Mouse (Mus musculus) MEL (cell line): Measurements from ENCODE around the gene Agt.

ENCODE experiments used
- CTCF ChIP-seq, 3 experiments: IDR thresholded peaks in 2 of 3; conservative IDR thresholded peaks in 1 of 3; 2 replicates each; pipeline ENCODE4 v1.5.1; 2011 to 2012; ENCODE audit warnings: low read length in 3 of 3, low read depth in 2 of 3, mild to moderate bottlenecking in 2 of 3, improper control_type of control experiment in 1 of 3, inconsistent platforms in 1 of 3, mixed read lengths in 1 of 3, moderate library complexity in 1 of 3; ENCODE audit not compliant: control insufficient read depth in 1 of 3, insufficient read depth in 1 of 3, poor library complexity in 1 of 3, severe bottlenecking in 1 of 3
- SMC3 ChIP-seq: IDR thresholded peaks from 2 replicates; pipeline ENCODE4 v1.6.1; 2011; ENCODE audit warnings: low read depth, low read length, improper control_type of control experiment
- ZNF384 ChIP-seq: IDR thresholded peaks from 2 replicates; pipeline ENCODE4 v1.6.1; 2012; ENCODE audit warnings: low read depth, mild to moderate bottlenecking, inconsistent platforms, low read length, improper control_type of control experiment

- no peak for TF ChIP-seq CTCF (IDR thresholded peaks at IDR 0.05 in 2 of 3, conservative IDR thresholded peaks at IDR 0.05 in 1 of 3; ENCODE audit: control insufficient read depth in 1 of 3, insufficient read depth in 1 of 3, low read depth in 2 of 3, low read length in 3 of 3, poor library complexity in 1 of 3, severe bottlenecking in 1 of 3)
- TF ChIP-seq ZNF384: no peak
- no peak for TF ChIP-seq SMC3
Measured at GRCm38 (mm10) chr8:124540906-124541305, 28.6 kb downstream of the Agt start.
